Mouse (Mus musculus) left cerebral cortex, adult 9 months (tissue): ENCODE measurements around the gene Gm21972.
A peak's percentile ranks its signal among the peaks of the same experiment; 100 is the strongest.

Experiments
- DNase-seq, 2 experiments: peaks; one replicate each; pipeline ENCODE4 v3.0.0; 2022; ENCODE audit warnings: low spot score in 2 of 2

Gene Gm21972

DNA sequence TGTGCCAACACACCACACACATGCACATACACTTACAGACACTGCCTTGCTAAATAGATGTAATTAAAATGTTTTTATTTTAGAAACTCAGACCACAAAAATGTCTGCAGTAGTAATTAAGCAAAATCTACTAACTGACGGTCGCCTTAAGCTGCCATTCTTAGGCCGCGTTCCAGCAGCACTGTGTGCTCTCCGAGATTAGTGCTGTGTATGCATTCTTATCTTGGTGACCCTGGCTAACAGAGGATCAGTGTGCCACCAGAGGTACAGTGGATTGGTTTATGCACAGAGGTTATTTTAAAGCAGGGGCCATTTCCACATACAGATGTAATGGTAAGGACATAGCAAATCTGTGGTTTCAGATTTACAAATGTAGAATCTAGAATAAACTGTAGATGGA, 27.6 kb downstream of the Gm21972 start:
- no peak for DNase-seq

DNA sequence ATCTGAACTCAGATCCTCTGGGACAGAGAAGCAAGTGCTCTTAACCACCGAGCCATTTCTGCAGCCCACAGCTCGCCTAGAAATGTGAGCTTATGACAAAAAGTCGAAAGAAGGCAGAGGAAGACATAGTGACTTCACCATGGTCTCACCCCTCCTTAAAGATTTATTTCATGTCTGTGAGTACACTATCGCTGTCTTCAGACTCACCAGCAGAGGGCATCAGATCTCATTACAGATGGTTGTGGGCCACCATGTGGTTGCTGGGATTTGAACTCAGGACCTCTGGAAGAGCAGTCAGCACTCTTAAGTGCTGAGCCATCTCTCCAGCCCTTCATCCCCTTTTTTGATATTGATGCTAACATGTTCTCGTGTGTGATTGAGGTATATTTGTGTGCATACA, 41.2 kb downstream of the Gm21972 start:
- DNase-seq: no peak

DNA sequence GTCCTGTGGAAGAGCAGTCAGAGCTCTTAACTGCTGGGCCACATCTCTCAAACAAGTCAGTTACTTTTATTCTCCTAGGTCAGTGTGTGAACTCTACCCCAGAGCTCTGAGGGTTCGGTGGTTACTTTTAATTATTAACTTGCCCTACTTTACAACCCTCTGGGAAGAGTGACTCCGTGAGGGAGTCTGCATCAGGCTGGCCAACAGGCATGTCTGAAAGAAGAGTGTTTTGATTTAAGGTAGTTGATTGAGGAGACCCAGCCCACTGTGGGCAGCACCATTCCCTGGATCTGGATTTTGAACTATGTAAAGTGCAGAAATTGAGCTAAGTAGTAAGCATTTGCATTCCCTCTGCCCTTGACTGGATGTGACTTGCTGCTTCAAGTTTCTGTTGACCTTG, 42.6 kb downstream of the Gm21972 start:
- DNase-seq: no peak

DNA sequence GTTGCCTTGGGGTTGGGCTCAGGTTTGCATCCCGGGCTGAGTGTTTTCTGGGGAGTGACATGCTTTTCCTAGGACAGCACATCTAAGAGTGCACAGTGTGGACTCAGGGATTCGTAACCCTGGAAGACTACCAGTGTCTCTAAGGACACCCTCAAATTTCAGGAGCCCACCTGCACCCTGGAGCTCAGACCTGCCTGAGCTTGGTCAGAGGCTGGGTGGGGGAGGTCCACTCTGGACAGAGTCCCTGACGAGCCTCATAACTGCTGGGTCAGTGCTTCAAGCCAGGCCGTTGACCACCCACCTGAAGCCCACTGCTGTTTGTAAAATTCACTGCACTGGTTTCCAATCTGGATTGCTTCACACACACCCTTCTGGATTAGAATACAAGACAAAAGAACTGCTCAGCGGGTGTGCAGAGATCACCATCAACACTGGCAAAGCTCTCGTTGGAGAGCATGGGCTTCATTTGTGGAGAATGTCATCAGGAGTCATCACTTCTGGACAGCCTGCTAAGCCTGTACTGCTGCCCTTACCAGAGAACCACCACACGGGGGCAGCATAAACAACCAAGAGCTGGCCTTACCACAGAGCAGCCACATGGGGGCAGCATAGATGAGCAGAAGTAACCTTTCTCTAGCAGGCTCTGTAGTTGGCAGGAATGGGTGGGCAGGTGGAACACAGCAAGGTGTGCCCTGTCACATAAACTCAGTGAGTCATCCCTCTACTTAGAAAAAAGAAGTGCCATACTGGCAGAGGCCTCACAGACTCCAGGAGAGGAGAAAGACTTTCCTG, 45.2 kb downstream of the Gm21972 start:
- peak; percentile 55 to 82 for DNase-seq

- no peak for DNase-seq
Observed at GRCm38 (mm10) chr1:86182004-86182709, 48.7 kb downstream of the Gm21972 start.

GRCm38 (mm10) chr1:86183577-86184263, 50.3 kb downstream of the Gm21972 start:
- DNase-seq: no peak

DNA sequence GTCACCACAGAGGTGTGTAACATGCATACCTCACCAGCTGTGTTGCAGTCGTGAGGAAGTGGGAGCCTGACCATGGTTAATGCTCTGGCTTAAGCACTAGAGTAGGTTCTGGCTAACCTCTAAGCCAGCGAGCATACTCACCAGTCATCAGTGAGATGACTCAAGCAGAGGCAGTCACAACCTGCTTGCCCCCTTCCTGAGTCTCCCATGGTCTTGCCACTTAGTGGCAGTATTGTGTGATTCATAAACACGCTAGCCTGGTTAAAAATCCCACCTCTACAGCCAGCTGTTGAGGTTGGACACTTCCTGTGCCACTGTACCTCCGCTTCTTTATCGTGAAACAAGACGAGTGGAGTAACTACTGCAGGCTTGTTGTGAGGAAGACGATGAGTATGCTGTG, 53.3 kb downstream of the Gm21972 start:
- DNase-seq: no peak

DNA sequence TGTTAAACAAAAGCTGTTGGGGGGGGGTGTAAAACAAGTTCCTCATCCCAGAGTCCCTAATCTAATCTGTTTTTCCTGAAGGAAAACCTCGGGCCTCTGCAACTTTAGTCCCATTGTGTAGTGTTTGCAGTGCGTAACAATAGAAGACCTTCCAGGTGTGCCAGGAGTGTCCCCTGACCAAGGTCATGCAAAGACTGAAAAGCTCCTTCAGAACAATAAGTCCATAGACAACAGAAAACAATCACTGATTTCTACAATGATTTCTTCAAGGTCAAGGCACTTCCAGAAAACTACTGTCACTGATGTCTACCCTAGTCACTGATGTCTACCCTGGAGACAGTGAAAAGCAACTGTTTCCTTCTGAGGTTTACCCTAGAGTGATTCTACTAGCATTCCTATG, 54.4 kb downstream of the Gm21972 start:
- no peak for DNase-seq

GRCm38 (mm10) chr1:86188271-86188670, 54.8 kb downstream of the Gm21972 start:
- no peak for DNase-seq

DNA sequence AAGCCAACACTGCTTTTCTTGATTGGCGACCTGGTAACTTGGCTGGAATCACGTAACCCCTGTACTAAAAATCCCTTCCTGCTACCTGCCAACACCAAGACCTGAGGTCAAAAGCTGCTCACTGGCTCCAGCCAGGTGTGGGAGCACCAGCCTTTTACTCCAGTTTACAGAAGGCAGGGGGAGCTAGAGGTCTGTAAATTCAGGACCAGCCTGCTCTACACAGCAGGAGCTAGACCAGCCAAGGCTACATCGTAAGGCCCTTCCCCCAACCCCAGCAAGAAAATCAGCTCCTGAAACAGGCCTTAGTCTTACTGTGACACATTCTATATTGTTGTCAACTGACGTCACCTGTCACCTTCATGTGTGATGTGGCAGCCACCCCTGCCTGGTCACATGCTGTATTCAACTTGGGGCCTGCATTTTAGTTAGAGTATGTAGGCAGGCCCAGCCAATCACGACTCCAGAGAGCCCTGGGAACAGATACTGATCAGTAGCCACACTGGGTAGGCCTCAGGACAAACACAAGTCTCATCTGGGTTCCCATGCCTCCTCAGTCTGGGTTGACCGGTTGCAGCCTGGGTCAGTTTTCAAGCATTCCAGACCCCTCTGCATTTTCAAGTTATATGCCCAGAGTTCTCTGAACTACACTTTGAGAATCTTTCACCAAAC, 55.7 kb downstream of the Gm21972 start:
- no peak for DNase-seq

GRCm38 (mm10) chr1:86190843-86191242, 57.4 kb downstream of the Gm21972 start:
- no peak for DNase-seq

DNA sequence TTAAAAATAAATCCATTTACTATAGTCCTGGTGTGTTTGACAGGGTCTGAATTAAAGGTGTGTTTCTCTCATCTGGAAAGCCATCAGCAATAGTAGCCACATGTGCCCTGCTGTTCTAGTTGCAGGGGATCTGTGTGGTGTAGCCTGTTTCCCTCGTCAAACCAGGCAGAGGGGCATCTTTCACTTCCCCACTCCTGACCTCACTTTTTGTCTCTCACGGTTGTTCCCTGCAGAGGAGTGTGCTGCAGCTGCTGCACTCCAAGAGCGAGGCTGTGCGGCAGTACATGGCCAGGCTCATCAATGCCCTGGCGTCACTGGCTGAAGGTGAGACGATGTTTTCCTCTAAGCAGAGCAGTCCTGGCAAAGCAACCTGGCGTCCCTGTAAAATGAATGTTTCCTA, 60.6 kb downstream of the Gm21972 start:
- no peak for DNase-seq

DNA sequence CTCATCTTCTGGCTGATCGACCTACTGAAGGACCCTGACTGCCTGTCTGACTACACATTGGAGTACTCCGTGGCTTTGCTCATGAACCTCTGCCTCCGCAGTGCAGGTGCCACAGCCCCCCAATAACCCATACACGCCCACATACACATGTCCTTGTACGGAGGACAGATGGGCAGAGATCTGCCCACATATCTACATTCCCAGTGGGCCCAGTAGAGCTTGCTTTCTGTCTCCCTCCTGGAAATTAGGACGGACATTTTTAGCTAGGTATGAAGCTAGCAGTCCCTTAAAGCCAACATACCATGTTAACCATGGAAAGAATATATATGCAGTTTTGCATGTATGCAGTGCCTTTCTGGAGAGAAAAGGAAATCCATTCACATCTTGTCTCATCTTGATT, 64.8 kb downstream of the Gm21972 start:
- no peak for DNase-seq

- no peak for DNase-seq
Observed at GRCm38 (mm10) chr1:86199026-86199425, 65.6 kb downstream of the Gm21972 start.

- DNase-seq: no peak
Observed at GRCm38 (mm10) chr1:86201312-86201711, 67.9 kb downstream of the Gm21972 start.

- peak in 1 of 2 experiments; percentile 53 for DNase-seq
Observed at GRCm38 (mm10) chr1:86202617-86203219, 69.3 kb downstream of the Gm21972 start.

- DNase-seq: no peak
Observed at GRCm38 (mm10) chr1:86210676-86211075, 77.2 kb downstream of the Gm21972 start.

- DNase-seq: no peak
Observed at GRCm38 (mm10) chr1:86211498-86211897, 78.1 kb downstream of the Gm21972 start.
